9 mouse cellular contexts compared by ENCODE assay signal in genomic region chr7:73596866-73597840, GRCm38 (mm10). TPM values are rescaled to one million over a fixed set of nuclear protein-coding genes. Genes with fewer than 3 reads are reported as not detected.
DNase-seq lines count a peak whose midpoint lies in the region; ATAC-seq lines count a peak whose summit lies in the region.
"Had no signal": no experiment of that assay in that cellular context is flagged by ENCODE, and none has a peak within 500 bp of the region (broad histone marks: within the 10 kb centered on the region; RNA-seq: fewer than 3 reads in every experiment).

No protein-coding gene starts in this region.

- WGBS in heart, embryonic 15.5 days = 55% methylated on average over 11 of the region's 11 CpGs
- 54% methylated on average over 11 of the region's 11 CpGs for WGBS in forebrain, embryonic 12.5 days
- WGBS in liver, embryonic 13.5 days (ENCODE audit: insufficient replicate concordance) = 60% methylated on average over 11 of the region's 11 CpGs

- 0 out of 2 replicates have a peak overlapping the region, but pooled peaks have one; percentile 6 for H3K9ac ChIP-seq in heart, embryonic 15.5 days
- no peak overlapping the region for H3K9ac ChIP-seq in forebrain, embryonic 12.5 days
- H3K9ac ChIP-seq in liver, embryonic 13.5 days = no peak overlapping the region

- H3K4me2 ChIP-seq in heart, embryonic 15.5 days = 0 out of 2 replicates have a peak overlapping the region, but pooled peaks have one; percentile 66
- no peak overlapping the region for H3K4me2 ChIP-seq in forebrain, embryonic 12.5 days
- no peak overlapping the region for H3K4me2 ChIP-seq in liver, embryonic 13.5 days

- intact Hi-C loops in heart, postnatal 14 days (cut with DNase I) = loop anchor here (2.0 kb wide), 1 partner anchor 18 kb away; no protein-coding TSS in a partner anchor

- no peak for DNase-seq in heart, postnatal 14 days
- DNase-seq in liver, embryonic 13.5 days = no peak
- DNase-seq in retina, postnatal 1 day = no peak
- DNase-seq in Muller cell, postnatal 12 days (ENCODE audit: inconsistent ontology term) = no peak
- DNase-seq in spleen, adult 12 weeks (ENCODE audit: low spot score) = no peak

- H3K4me3 ChIP-seq in heart, embryonic 15.5 days = no peak overlapping the region
- no peak overlapping the region for H3K4me3 ChIP-seq in forebrain, embryonic 12.5 days (replicated peaks)
- no peak overlapping the region for H3K4me3 ChIP-seq in liver, embryonic 13.5 days (replicated peaks)

- no peaks in the 10 kb centered on the region for H3K36me3 ChIP-seq in heart, embryonic 15.5 days
- H3K36me3 ChIP-seq in forebrain, embryonic 12.5 days (replicated peaks) = no peaks in the 10 kb centered on the region
- H3K36me3 ChIP-seq in liver, embryonic 13.5 days = no peaks in the 10 kb centered on the region
- H3K36me3 ChIP-seq: G1E had no signal

- H3K27me3 ChIP-seq in heart, embryonic 15.5 days = no peaks in the 10 kb centered on the region
- no peaks in the 10 kb centered on the region for H3K27me3 ChIP-seq in forebrain, embryonic 12.5 days
- H3K27me3 ChIP-seq in liver, embryonic 13.5 days = no peaks in the 10 kb centered on the region

- no peaks in the 10 kb centered on the region for H3K9me3 ChIP-seq in heart, embryonic 15.5 days (replicated peaks)
- H3K9me3 ChIP-seq in forebrain, embryonic 12.5 days = no peaks in the 10 kb centered on the region
- no peaks in the 10 kb centered on the region for H3K9me3 ChIP-seq in liver, embryonic 13.5 days (replicated peaks)

- no peak for ATAC-seq in heart, embryonic 15.5 days (replicated peaks; ENCODE audit: insufficient number of reproducible peaks, insufficient read depth, low FRiP score, low read depth)
- peak; percentile 33 for ATAC-seq in CD4-positive, CD25-positive, alpha-beta regulatory T cell, adult 4 months
- ATAC-seq in forebrain, embryonic 12.5 days (ENCODE audit: low FRiP score) = no peak
- no peak for ATAC-seq in liver, embryonic 13.5 days (ENCODE audit: low read depth)

- peaks cover 31% of the 10 kb centered on the region for H3K4me1 ChIP-seq in heart, embryonic 15.5 days (replicated peaks)
- H3K4me1 ChIP-seq in forebrain, embryonic 12.5 days = peaks cover 42% of the 10 kb centered on the region
- H3K4me1 ChIP-seq in liver, embryonic 13.5 days (replicated peaks) = peaks cover 83% of the 10 kb centered on the region

- peak overlapping the region; percentile 96 for H3K27ac ChIP-seq in heart, embryonic 15.5 days
- H3K27ac ChIP-seq in forebrain, embryonic 12.5 days = peak overlapping the region; percentile 94
- 0 out of 2 replicates have a peak overlapping the region, but pooled peaks have one; percentile 30 for H3K27ac ChIP-seq in liver, embryonic 13.5 days

RNA-seq across cellular contexts. Expression of gene Chd2, which starts 55.5 kb away (rescaled TPM):
- 41.2 and 42.9 TPM in 2 replicates for polyA plus RNA-seq in heart, embryonic 15.5 days (2015; fragmentation: Nextera tagmentation; extraction: Ambion mirVana)
- 10 to 100 TPM; 46.4 to 56.0 TPM for total RNA-seq in heart, postnatal 14 days (2021)
- 100 to 1,000 TPM; 223 to 256 TPM for polyA plus RNA-seq in CD4-positive, CD25-positive, alpha-beta regulatory T cell, adult 4 months (2017; shearing (Covaris generic))
- polyA plus RNA-seq in forebrain, embryonic 12.5 days (2016; fragmentation: Nextera tagmentation; extraction: Ambion mirVana) = 69.4 and 78.8 TPM in 2 replicates
- polyA plus RNA-seq in liver, embryonic 13.5 days (2015; fragmentation: Nextera tagmentation; extraction: Ambion mirVana) = 18.8 and 25.6 TPM in 2 replicates

Comparison
In these comparisons a context has a peak if more than half of its experiments do, and no peak if none do; other contexts are left out.
1. H3K27ac ChIP-seq: peak in every context shown above with its lines; median percentile 96 in heart, embryonic 15.5 days; 94 in forebrain, embryonic 12.5 days; 30 in liver, embryonic 13.5 days.